Mouse (Mus musculus) liver, postnatal 0 days (tissue): Measurements from ENCODE around the gene Zdhhc13.

Experiments used
- CTCF ChIP-seq: sonication (generic); IDR thresholded peaks from 2 replicates; pipeline ENCODE4 v1.5.1; 2016; ENCODE audit warnings: antibody characterized with exemption, low read depth
- EP300 ChIP-seq: IDR thresholded peaks from 2 replicates; pipeline ENCODE4 v1.6.1; 2016; ENCODE audit warnings: antibody characterized with exemption, low read depth, mild to moderate bottlenecking

- TF ChIP-seq CTCF, result no peak
- TF ChIP-seq EP300, result no peak
Measured at GRCm38 (mm10) chr7:48788348-48788747, 455 bp upstream of the Zdhhc13 start.
